Mouse (Mus musculus) CH12.LX (cell line): ENCODE measurements around the gene Muc13.

Experiments used
- CTCF ChIP-seq, 2 experiments: IDR thresholded peaks in 1 of 2; conservative IDR thresholded peaks in 1 of 2; 2 replicates each; pipeline ENCODE4 v1.5.1; 2011 to 2012; ENCODE audit warnings: low read depth in 2 of 2, low read length in 2 of 2, improper control_type of control experiment in 1 of 2, inconsistent platforms in 1 of 2, mild to moderate bottlenecking in 1 of 2, moderate library complexity in 1 of 2
- ELF1 ChIP-seq: IDR thresholded peaks from 2 replicates; pipeline ENCODE4 v1.6.1; 2014; ENCODE audit warnings: low read depth, mild to moderate bottlenecking, inconsistent platforms, low read length, improper control_type of control experiment
- KAT2A ChIP-seq: IDR thresholded peaks from 2 replicates; pipeline ENCODE4 v1.6.1; 2012; ENCODE audit warnings: low read length, improper control_type of control experiment, inconsistent platforms; ENCODE audit not compliant: insufficient replicate concordance
- POLR2A ChIP-seq: IDR thresholded peaks from 2 replicates; pipeline ENCODE4 v1.6.1; 2011; ENCODE audit warnings: low read depth, mild to moderate bottlenecking, improper control_type of control experiment, low read length

DNA sequence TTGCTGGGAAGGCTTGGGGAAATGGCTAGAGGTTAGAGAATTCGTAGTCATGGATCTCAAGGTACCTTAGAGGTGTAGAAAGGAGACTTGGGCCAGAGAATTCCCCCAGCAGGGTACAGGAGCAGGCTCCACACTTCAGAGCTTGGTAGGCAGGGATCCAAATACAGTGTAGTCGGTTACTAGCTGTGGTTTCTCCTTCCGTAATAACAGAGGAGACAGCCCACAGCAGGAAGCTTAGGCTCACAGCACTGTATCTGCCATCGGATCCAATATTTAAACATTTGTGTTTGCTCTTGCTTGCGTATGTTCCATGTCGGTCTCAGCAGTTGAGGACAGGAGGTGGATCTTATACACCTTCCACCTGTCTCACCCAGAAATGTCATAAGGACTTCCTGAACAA is 2.0 kb downstream of the Muc13 start:
- TF ChIP-seq KAT2A (no peak), POLR2A (no peak), ELF1 (no peak), CTCF (conservative IDR thresholded peaks at IDR 0.05 in 1 of 2, IDR thresholded peaks at IDR 0.05 in 1 of 2; ENCODE audit: low read depth in 2 of 2, low read length in 2 of 2) (no peak)
